Mouse (Mus musculus) heart, embryonic 12.5 days (tissue): ENCODE measurements around the gene Pde4dip. TPM values are rescaled to one million over a fixed set of nuclear protein-coding genes. Genes with fewer than 3 reads are reported as not detected.

ENCODE experiments used
- ATAC-seq: fragments of 200-750 bp; cut with Nextera tagmentation; 2 replicates; pipeline ENCODE4 v1.8.0; 2017; ENCODE audit warnings: moderate TSS enrichment, moderate library complexity; ENCODE audit not compliant: insufficient number of reproducible peaks, low FRiP score
- H3K27ac ChIP-seq: fragments of 300-500 bp; sonication (generic); 2 replicates; pipeline ENCODE4 v1.5.1; 2016; ENCODE audit warnings: mild to moderate bottlenecking, moderate library complexity; ENCODE audit not compliant: poor library complexity, severe bottlenecking
- H3K27me3 ChIP-seq: fragments of 300-500 bp; sonication (generic); replicated peaks from 2 replicates; pipeline ENCODE4 v1.6.1; 2016; ENCODE audit warnings: mild to moderate bottlenecking, moderate library complexity
- H3K36me3 ChIP-seq: fragments of 300-500 bp; sonication (generic); 2 replicates; pipeline ENCODE4 v1.6.1; 2016; ENCODE audit warnings: mild to moderate bottlenecking, moderate library complexity
- H3K4me1 ChIP-seq: fragments of 300-500 bp; sonication (generic); replicated peaks from 2 replicates; pipeline ENCODE4 v1.6.1; 2016; ENCODE audit warnings: mild to moderate bottlenecking
- H3K4me2 ChIP-seq: fragments of 300-500 bp; sonication (generic); 2 replicates; pipeline ENCODE4 v1.6.1; 2016; ENCODE audit warnings: mild to moderate bottlenecking, moderate library complexity
- H3K4me3 ChIP-seq: fragments of 300-500 bp; sonication (generic); 2 replicates; pipeline ENCODE4 v1.5.1; 2016; ENCODE audit warnings: mild to moderate bottlenecking
- H3K9ac ChIP-seq: fragments of 300-500 bp; sonication (generic); 2 replicates; pipeline ENCODE4 v1.6.1; 2016; ENCODE audit warnings: mild to moderate bottlenecking, moderate library complexity
- H3K9me3 ChIP-seq: fragments of 300-500 bp; sonication (generic); replicated peaks from 2 replicates; pipeline ENCODE4 v1.6.1; 2016; ENCODE audit warnings: mild to moderate bottlenecking, moderate library complexity
- WGBS: fragments of 180-500 bp; shearing (Covaris S2); methylation state at CpG from one replicate; pipeline ENCODE4 v1.1.7; 2016; 5-methylcytosine and 5-hydroxymethylcytosine counted together
- microRNA-seq: library from miRNA; unstranded; fragments of <30 nt; microRNA quantifications from one replicate; pipeline ENCODE4, GENCODE M21; 2017
- polyA plus RNA-seq: library from polyadenylated mRNA; unstranded; fragments of >200 nt; fragmentation: Nextera tagmentation; extraction: Ambion mirVana; gene quantifications from 2 replicates; pipeline ENCODE4 v1.2.1, GENCODE M21; 2016

Gene Pde4dip
- polyA plus RNA-seq, 1 experiment from 2014 or later: 101 TPM

GRCm38 (mm10) chr3:97648518-97648917 lies 240.0 kb downstream of the Pde4dip start:
- WGBS: 36% methylated on average over 1 of the region's 1 CpGs
- H3K27ac ChIP-seq: no peak overlapping the region
- H3K4me2 ChIP-seq: no peak overlapping the region
- H3K9me3 ChIP-seq: no peaks in the 10 kb centered on the region
- peaks cover 12% of the 10 kb centered on the region for H3K4me1 ChIP-seq
- ATAC-seq: no peak
- H3K36me3 ChIP-seq: no peaks in the 10 kb centered on the region
- no peaks in the 10 kb centered on the region for H3K27me3 ChIP-seq
- no peak overlapping the region for H3K9ac ChIP-seq
- H3K4me3 ChIP-seq: no peak overlapping the region

- ATAC-seq: no peak
- Histone ChIP-seq H3K4me2 (no peak overlapping the region), H3K27me3 (no peaks in the 10 kb centered on the region), H3K4me3 (no peak overlapping the region), H3K36me3 (no peaks in the 10 kb centered on the region), H3K27ac (no peak overlapping the region), H3K9me3 (no peaks in the 10 kb centered on the region), H3K4me1 (peaks cover 2% of the 10 kb centered on the region; the same call in 1 of the 2 replicates), H3K9ac (no peak overlapping the region)
- 74% methylated on average over 9 of the region's 9 CpGs for WGBS
Measured at GRCm38 (mm10) chr3:97642001-97642400, 246.5 kb downstream of the Pde4dip start.

- 87% methylated on average over 4 of the region's 4 CpGs for WGBS
- no peaks in the 10 kb centered on the region for H3K36me3 ChIP-seq
- H3K9ac ChIP-seq: no peak overlapping the region
- no peak overlapping the region for H3K27ac ChIP-seq
- H3K9me3 ChIP-seq: no peaks in the 10 kb centered on the region
- ATAC-seq: no peak
- no peak overlapping the region for H3K4me3 ChIP-seq
- H3K27me3 ChIP-seq: no peaks in the 10 kb centered on the region
- no peak overlapping the region for H3K4me2 ChIP-seq
- H3K4me1 ChIP-seq: peaks cover 2% of the 10 kb centered on the region; the same call in 1 of the 2 replicates
Measured at GRCm38 (mm10) chr3:97641396-97641795, 247.1 kb downstream of the Pde4dip start.

Small RNA genes within 50 kb of the gene (microRNA-seq; reads per million reads assigned to microRNA genes)
- not detected for gene Mir7225

Other genes starting within 250 kb of the Pde4dip start
- 24.6 and 25.1 TPM in 2 replicates for gene Prkab2, start 230.5 kb downstream of the Pde4dip start, polyA plus RNA-seq
- not detected in 2 replicates for gene Gm17651, start 214.0 kb downstream of the Pde4dip start, polyA plus RNA-seq
- gene Sec22b, start 12.5 kb upstream of the Pde4dip start, polyA plus RNA-seq: 123 and 125 TPM in 2 replicates
- 16.7 and 17.7 TPM in 2 replicates for gene Notch2, start 124.8 kb upstream of the Pde4dip start, polyA plus RNA-seq